10 mouse cellular contexts compared by ENCODE assay signal in the genomic region with DNA sequence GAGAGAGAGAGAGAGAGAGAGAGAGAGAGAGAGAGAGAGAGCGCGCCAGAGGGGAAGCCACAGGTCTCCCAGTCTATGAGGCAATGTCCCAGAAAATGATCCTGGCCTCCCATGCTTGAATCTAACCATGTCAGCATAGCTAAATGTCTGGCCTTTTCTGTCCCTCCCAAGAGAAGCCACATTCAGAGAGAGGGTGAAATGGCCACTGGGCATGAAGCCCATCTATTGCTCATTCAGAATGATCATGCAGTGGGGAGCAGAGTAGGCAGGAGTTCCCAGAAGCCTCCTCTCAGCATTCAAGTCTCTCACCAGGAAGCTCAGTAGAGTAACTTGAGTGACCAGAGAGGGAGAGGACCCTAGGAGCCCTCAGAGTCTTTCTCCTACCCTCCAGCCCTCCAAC. TPM values are rescaled to one million over a fixed set of nuclear protein-coding genes. Genes with fewer than 3 reads are reported as not detected.
DNase-seq lines count a peak whose midpoint lies in the region.
"Had no signal": no experiment of that assay in that cellular context is flagged by ENCODE, and none has a peak within 500 bp of the region (broad histone marks: within the 10 kb centered on the region; RNA-seq: fewer than 3 reads in every experiment).

No protein-coding gene starts in this region.

- peak; percentile 37 to 43 for DNase-seq in heart, postnatal 10 days
- no peak for DNase-seq in heart, adult 9 months (ENCODE audit: low spot score in 2 of 2)
- DNase-seq in urinary bladder, postnatal 25 days (ENCODE audit: low spot score): peak; percentile 14
- DNase-seq in urinary bladder, postnatal 4 days (ENCODE audit: low spot score in 2 of 2): no peak
- DNase-seq in adrenal gland, postnatal 14 days: peak; percentile 66
- DNase-seq in thymus, postnatal 4 days: no peak
- no peak for DNase-seq in layer of hippocampus, postnatal 36 days
- DNase-seq: cerebellum, adult 9-11 months had no signal

- intact Hi-C loops in heart, postnatal 10 days (cut with DNase I): no loop called here

RNA-seq across cellular contexts. Expression of a gene that starts 6.7 kb away (rescaled TPM):
- not detected for total RNA-seq in heart, postnatal 10 days (2021)
- not detected in 2 replicates for total RNA-seq in adrenal gland, postnatal 14 days (2021)
- under 1 TPM; 0.32 to 0.40 TPM for total RNA-seq in layer of hippocampus, postnatal 36 days (2021)
- total RNA-seq: adrenal gland, adult 18-20 months; megakaryocyte-erythroid progenitor cell, adult 5-6 weeks had no signal

RNA-seq across cellular contexts. Expression of a gene that starts 6.9 kb away (rescaled TPM):
- 1 to 10 TPM; 1.3 to 1.4 TPM for total RNA-seq in heart, postnatal 10 days (2021)
- total RNA-seq in adrenal gland, postnatal 14 days (2021): 0.44 and 1.6 TPM in 2 replicates
- total RNA-seq in layer of hippocampus, postnatal 36 days (2021): 10 to 100 TPM; 32.0 to 33.1 TPM
- total RNA-seq: megakaryocyte-erythroid progenitor cell, adult 5-6 weeks had no signal

RNA-seq across cellular contexts. Expression of a gene that starts 40.9 kb away (rescaled TPM):
- total RNA-seq in heart, postnatal 10 days (2021): 10 to 100 TPM; 57.1 to 62.6 TPM
- total RNA-seq in adrenal gland, postnatal 14 days (2021): 99.3 and 112 TPM in 2 replicates
- total RNA-seq in layer of hippocampus, postnatal 36 days (2021): 10 to 100 TPM; 84.8 to 85.9 TPM

Comparison
In these comparisons a context has a peak if more than half of its experiments do, and no peak if none do; other contexts are left out.
1. DNase-seq: peak in heart, postnatal 10 days (2 of 2), urinary bladder, postnatal 25 days (single experiment) and adrenal gland, postnatal 14 days (single experiment); none in heart, adult 9 months (0 of 2), urinary bladder, postnatal 4 days (0 of 2), thymus, postnatal 4 days (single experiment) and layer of hippocampus, postnatal 36 days (0 of 2).
2. RNA of a gene that starts 6.9 kb away (total RNA-seq): 32.0 to 33.1 TPM in layer of hippocampus, postnatal 36 days; 1.3 to 1.4 TPM in heart, postnatal 10 days and 0.44 to 1.6 TPM in adrenal gland, postnatal 14 days; every median in the first group is over 10 times any median in the second.